Mouse (Mus musculus) gonadal fat pad, adult 2 months (tissue): ENCODE measurements around the gene AI464131. TPM values are rescaled to one million over a fixed set of nuclear protein-coding genes. Genes with fewer than 3 reads are reported as not detected.
A peak's percentile ranks its signal among the peaks of the same experiment; 100 is the strongest.
"Not testable (repeated sequence)": the region's sequence is repeated elsewhere in the genome, so short reads cannot be mapped to it uniquely, and the experiment has no call there.

Experiments
- DNase-seq: peaks from one replicate; pipeline ENCODE4 v3.0.0-alpha.2; 2012; ENCODE audit warnings: low read depth
- polyA plus RNA-seq: library from polyadenylated mRNA; depleted of rRNA; stranded (reverse); fragments of >200 nt; gene quantifications from 2 replicates; pipeline ENCODE4 v1.2.3, GENCODE M21; 2012; rRNA removed

The AI464131 gene
- polyA plus RNA-seq, 1 experiment = 16.2 TPM

GRCm38 (mm10) chr4:41470051-41470683 is 32.7 kb downstream of the AI464131 start:
- no peak for DNase-seq

- no peak for DNase-seq
These were observed 33.7 kb downstream of the AI464131 start for GRCm38 (mm10) chr4:41469199-41469598.

- DNase-seq = no peak
These were observed 34.3 kb downstream of the AI464131 start for GRCm38 (mm10) chr4:41468396-41469080.

- no peak for DNase-seq
These were observed 37.6 kb downstream of the AI464131 start for GRCm38 (mm10) chr4:41465287-41465665.

- peak; percentile 97 for DNase-seq
These were observed 38.3 kb downstream of the AI464131 start, which contains the start of the genes Kif24 and Nudt2 for GRCm38 (mm10) chr4:41464345-41465286. TSS of gene Kif24 (minus strand) at chr4:41464887. TSS of gene Nudt2 (plus strand) at chr4:41465151.

GRCm38 (mm10) chr4:41463051-41463738 is 39.7 kb downstream of the AI464131 start:
- not testable (repeated sequence) for DNase-seq

- no peak for DNase-seq
These were observed 42.2 kb downstream of the AI464131 start for GRCm38 (mm10) chr4:41460690-41461089.

GRCm38 (mm10) chr4:41447595-41447994 is 55.3 kb downstream of the AI464131 start:
- DNase-seq = no peak

Other genes with a start within 250 kb of the AI464131 start
- gene Ubap2, start 227.9 kb downstream of the AI464131 start, polyA plus RNA-seq = 36.2 and 49.8 TPM in 2 replicates
- gene Dcaf12, start 188.2 kb downstream of the AI464131 start, polyA plus RNA-seq = 33.8 and 34.1 TPM in 2 replicates
- 28.8 and 35.3 TPM in 2 replicates for gene Ubap1, start 154.1 kb downstream of the AI464131 start, polyA plus RNA-seq
- gene Kif24, start 38.2 kb downstream of the AI464131 start, polyA plus RNA-seq = 1.1 TPM in 2 replicates
- gene Nudt2, start 37.9 kb downstream of the AI464131 start, polyA plus RNA-seq = 23.6 and 24.1 TPM in 2 replicates
- 5.6 and 11.1 TPM in 2 replicates for gene 1110017D15Rik, start 14.3 kb upstream of the AI464131 start, polyA plus RNA-seq
- gene Fam219a, start 66.5 kb upstream of the AI464131 start, polyA plus RNA-seq = 16.5 and 22.6 TPM in 2 replicates
- 1.5 and 1.6 TPM in 2 replicates for gene Dnaic1, start 66.7 kb upstream of the AI464131 start, polyA plus RNA-seq
- 13.0 and 17.2 TPM in 2 replicates for gene Enho, start 137.2 kb upstream of the AI464131 start, polyA plus RNA-seq
- gene Cntfr, start 194.0 kb upstream of the AI464131 start, polyA plus RNA-seq = 10.7 and 12.1 TPM in 2 replicates
- gene Il11ra1, start 196.9 kb upstream of the AI464131 start, polyA plus RNA-seq = 67.3 and 81.0 TPM in 2 replicates
- 32.6 and 36.2 TPM in 2 replicates for gene Rpp25l, start 210.5 kb upstream of the AI464131 start, polyA plus RNA-seq
- gene Dctn3, start 220.1 kb upstream of the AI464131 start, polyA plus RNA-seq = 77.0 and 98.9 TPM in 2 replicates
- gene Arid3c, start 228.1 kb upstream of the AI464131 start, polyA plus RNA-seq = not detected in 2 replicates